Mouse (Mus musculus): ENCODE results near the gene Srsf6.

DNA sequence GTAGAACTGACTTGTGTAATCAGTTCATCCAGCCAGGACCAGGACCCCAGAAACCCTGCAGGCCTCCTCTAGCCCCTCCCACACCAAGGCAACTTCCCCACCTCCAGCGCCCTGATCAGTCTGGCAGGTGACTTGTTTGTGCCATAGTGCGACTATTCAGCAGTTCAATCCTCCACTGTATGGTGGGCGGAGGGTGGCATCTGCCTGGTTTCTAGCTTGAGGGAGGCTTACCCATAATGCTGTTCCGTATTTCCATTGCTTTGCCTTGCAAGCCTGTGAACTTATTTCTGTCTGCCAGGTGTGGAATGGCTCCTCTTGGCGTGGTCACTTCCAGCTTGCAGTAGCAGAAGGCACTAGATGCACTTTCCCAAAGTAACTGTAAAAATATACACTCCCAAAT is 8.5 kb upstream of the Srsf6 start:
- TF ChIP-seq GATA1 (IDR thresholded peaks at IDR 0.05; ENCODE audit: low read length) (no peak), TAL1 (IDR thresholded peaks at IDR 0.05; ENCODE audit: low read length) (no peak)

All from erythroblast, embryonic 14.5 days (primary cell).